29 mouse cellular contexts compared by ENCODE assay signal in genomic region chr2:25526510-25527302, GRCm38 (mm10). TPM values are rescaled to one million over a fixed set of nuclear protein-coding genes. Genes with fewer than 3 reads are reported as not detected.
A peak's percentile ranks its signal among the peaks of the same experiment; 100 is the strongest.
DNase-seq lines count a peak whose midpoint lies in the region.
"Had no signal": no experiment of that assay in that cellular context is flagged by ENCODE, and none has a peak within 500 bp of the region (broad histone marks: within the 10 kb centered on the region; RNA-seq: fewer than 3 reads in every experiment).

No protein-coding gene starts in this region.

- intact Hi-C loops in gastrocnemius, postnatal 36 days (cut with DNase I): no loop called here

- DNase-seq in adrenal gland, adult 2 months: peak; percentile 59
- DNase-seq in adrenal gland, postnatal 10 days: no peak
- peak; percentile 59 for DNase-seq in gastrocnemius, adult 18-20 months (ENCODE audit: low spot score)
- no peak for DNase-seq in gastrocnemius, postnatal 36 days
- DNase-seq in skeletal muscle tissue, adult 2 months (ENCODE audit: low read depth, low spot score): peak; percentile 66
- DNase-seq in spleen, postnatal 4 days (ENCODE audit: low spot score in 2 of 2): no peak
- DNase-seq: adrenal gland, postnatal 14 days; cerebellum, adult 11 months; cerebellum, adult 18-20 months; cerebellum, adult 9-10 months; cerebellum, postnatal 14 days; cerebellum, postnatal 36 days; embryo, embryonic 11 days had no signal

RNA-seq across cellular contexts. Expression of gene Traf2, which starts 20.0 kb away (rescaled TPM):
- 10 to 100 TPM; 22.3 to 29.0 TPM for total RNA-seq in adrenal gland, adult 2 months (2021)
- 11.1 and 12.7 TPM in 2 replicates for polyA plus RNA-seq in adrenal gland, adult 2 months (2012; rRNA removed)
- 10 to 100 TPM; 18.0 to 22.7 TPM for total RNA-seq in adrenal gland, postnatal 10 days (2021)
- total RNA-seq in gastrocnemius, adult 18-20 months (2021): 10 to 100 TPM; 13.7 to 15.1 TPM
- 10 to 100 TPM in 1 of 2 experiments, 1 to 10 TPM in 1; 9.8 to 11.5 TPM for total RNA-seq in gastrocnemius, postnatal 36 days (2021)

RNA-seq across cellular contexts. Expression of gene C8g, which starts 25.2 kb away (rescaled TPM):
- 1 to 10 TPM; 1.5 to 2.0 TPM for total RNA-seq in adrenal gland, adult 2 months (2021)
- polyA plus RNA-seq in adrenal gland, adult 2 months (2012; rRNA removed): 2.7 and 3.0 TPM in 2 replicates
- total RNA-seq in adrenal gland, postnatal 10 days (2021): 10 to 100 TPM; 16.8 to 42.9 TPM
- 1 to 10 TPM; 2.0 to 2.1 TPM for total RNA-seq in gastrocnemius, adult 18-20 months (2021)
- total RNA-seq in gastrocnemius, postnatal 36 days (2021): 1 to 10 TPM; 1.4 to 1.5 TPM
- polyA plus RNA-seq: erythroblast, embryonic 14.5 days had no signal

RNA-seq across cellular contexts. Expression of gene Fbxw5, which starts 26.2 kb away (rescaled TPM):
- total RNA-seq in adrenal gland, adult 2 months (2021): 10 to 100 TPM; 83.9 to 89.5 TPM
- 34.4 and 64.3 TPM in 2 replicates for polyA plus RNA-seq in adrenal gland, adult 2 months (2012; rRNA removed)
- 10 to 100 TPM; 73.1 to 88.8 TPM for total RNA-seq in adrenal gland, postnatal 10 days (2021)
- 10 to 100 TPM; 81.5 to 84.3 TPM for total RNA-seq in gastrocnemius, adult 18-20 months (2021)
- total RNA-seq in gastrocnemius, postnatal 36 days (2021): 10 to 100 TPM; 75.3 to 83.6 TPM

RNA-seq across cellular contexts. Expression of gene Edf1, which starts 30.9 kb away (rescaled TPM):
- total RNA-seq in adrenal gland, adult 2 months (2021): 100 to 1,000 TPM; 307 to 329 TPM
- 127 and 140 TPM in 2 replicates for polyA plus RNA-seq in adrenal gland, adult 2 months (2012; rRNA removed)
- total RNA-seq in adrenal gland, postnatal 10 days (2021): 100 to 1,000 TPM; 266 to 285 TPM
- 100 to 1,000 TPM; 179 to 182 TPM for total RNA-seq in gastrocnemius, adult 18-20 months (2021)
- 100 to 1,000 TPM; 139 to 157 TPM for total RNA-seq in gastrocnemius, postnatal 36 days (2021)

RNA-seq across cellular contexts. Expression of gene Lcn12, which starts 33.0 kb away (rescaled TPM):
- not detected for total RNA-seq in adrenal gland, adult 2 months (2021)
- polyA plus RNA-seq in adrenal gland, adult 2 months (2012; rRNA removed): not detected in 2 replicates
- total RNA-seq in adrenal gland, postnatal 10 days (2021): not detected
- not detected for total RNA-seq in gastrocnemius, adult 18-20 months (2021)
- not detected for total RNA-seq in gastrocnemius, postnatal 36 days (2021)
- total RNA-seq: adrenal gland, adult 18-20 months; adrenal gland, postnatal 14 days; adrenal gland, postnatal 4 days; common myeloid progenitor, adult 5-6 weeks; ES-E14; MEL had no signal
- polyA plus RNA-seq: brain, embryonic 14.5 days; C2C12; embryonic facial prominence, embryonic 11.5 days; embryonic facial prominence, embryonic 13.5 days; embryonic facial prominence, embryonic 15.5 days; erythroblast, embryonic 14.5 days; forebrain, embryonic 10.5 days; forebrain, embryonic 12.5 days; forebrain, embryonic 14.5 days; forebrain, embryonic 16.5 days; frontal cortex, adult 2 months had no signal

Comparison
In these comparisons a context has a peak if more than half of its experiments do, and no peak if none do; other contexts are left out.
1. DNase-seq: peak in adrenal gland, adult 2 months (single experiment), gastrocnemius, adult 18-20 months (single experiment) and skeletal muscle tissue, adult 2 months (single experiment); none in adrenal gland, postnatal 10 days (single experiment), gastrocnemius, postnatal 36 days (0 of 2) and spleen, postnatal 4 days (0 of 2).
2. RNA of gene C8g, which starts 25.2 kb away (total RNA-seq): 16.8 to 42.9 TPM in adrenal gland, postnatal 10 days; 2.0 to 2.1 TPM in gastrocnemius, adult 18-20 months, 1.5 to 2.0 TPM in adrenal gland, adult 2 months and 1.4 to 1.5 TPM in gastrocnemius, postnatal 36 days; every median in the first group is over 4 times any median in the second.